Mouse (Mus musculus) liver, embryonic 13.5 days (tissue): ENCODE results near the gene Epha8. TPM values are rescaled to one million over a fixed set of nuclear protein-coding genes. Genes with fewer than 3 reads are reported as not detected.

ENCODE experiments used
- ATAC-seq: fragments of 200-750 bp; cut with Nextera tagmentation; 2 replicates; pipeline ENCODE4 v1.8.0; 2017; ENCODE audit warnings: low read depth, mild to moderate bottlenecking, moderate number of reproducible peaks, moderate library complexity
- DNase-seq: peaks from one replicate; pipeline ENCODE4 v3.0.0; 2022
- H3K27ac ChIP-seq: fragments of 300-500 bp; sonication (generic); 2 replicates; pipeline ENCODE4 v1.5.1; 2015; ENCODE audit warnings: moderate library complexity, mild to moderate bottlenecking, inconsistent platforms
- H3K27me3 ChIP-seq: fragments of 300-500 bp; sonication (generic); 2 replicates; pipeline ENCODE4 v1.6.1; 2015; ENCODE audit warnings: mild to moderate bottlenecking, inconsistent platforms
- H3K36me3 ChIP-seq: fragments of 300-500 bp; sonication (generic); 2 replicates; pipeline ENCODE4 v1.6.1; 2015; ENCODE audit warnings: mild to moderate bottlenecking, inconsistent platforms
- H3K4me1 ChIP-seq: fragments of 300-500 bp; sonication (generic); replicated peaks from 2 replicates; pipeline ENCODE4 v1.6.1; 2015; ENCODE audit warnings: inconsistent platforms
- H3K4me2 ChIP-seq: fragments of 300-500 bp; sonication (generic); 2 replicates; pipeline ENCODE4 v1.6.1; 2015; ENCODE audit warnings: inconsistent platforms, mild to moderate bottlenecking, moderate library complexity
- H3K4me3 ChIP-seq: fragments of 300-500 bp; sonication (generic); replicated peaks from 2 replicates; pipeline ENCODE4 v1.5.1; 2015; ENCODE audit warnings: mild to moderate bottlenecking, inconsistent platforms
- H3K9ac ChIP-seq: fragments of 300-500 bp; sonication (generic); 2 replicates; pipeline ENCODE4 v1.6.1; 2015; ENCODE audit warnings: mild to moderate bottlenecking, inconsistent platforms
- H3K9me3 ChIP-seq: fragments of 300-500 bp; sonication (generic); replicated peaks from 2 replicates; pipeline ENCODE4 v1.6.1; 2016; ENCODE audit warnings: inconsistent platforms
- WGBS: fragments of 180-500 bp; shearing (Covaris S2); methylation state at CpG from one replicate; pipeline ENCODE4 v1.1.7; 2015; ENCODE audit not compliant: insufficient replicate concordance; 5-methylcytosine and 5-hydroxymethylcytosine counted together
- polyA plus RNA-seq: library from polyadenylated mRNA; unstranded; fragments of >200 nt; fragmentation: Nextera tagmentation; extraction: Ambion mirVana; gene quantifications from 2 replicates; pipeline ENCODE4 v1.2.1, GENCODE M21; 2015

Epha8 gene
- polyA plus RNA-seq, 1 experiment from 2014 or later = 0.14 TPM

DNA sequence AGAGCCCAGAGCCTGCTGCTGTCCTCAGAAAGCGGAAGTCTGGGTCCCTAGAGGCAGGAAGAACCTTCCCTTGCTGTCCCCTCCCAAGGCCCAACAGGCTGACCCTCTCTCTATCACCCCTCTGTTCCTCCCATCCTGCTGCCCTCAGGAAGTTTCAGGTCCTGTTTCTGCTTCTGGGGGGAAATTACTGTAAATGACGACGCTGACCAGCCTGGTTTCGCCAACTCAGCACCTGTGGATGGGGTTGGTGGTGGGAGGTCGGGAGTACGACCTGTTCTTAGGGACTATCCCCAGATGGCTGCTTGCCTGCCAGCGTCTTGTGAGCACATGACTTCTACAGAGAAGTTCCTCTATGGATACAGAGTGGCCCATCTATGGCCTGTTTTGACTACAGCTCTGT, 70.5 kb downstream of the Epha8 start, which contains the start of gene C1qb:
C1qb (minus strand) TSS at position 87 of the 400 bp plus-strand sequence.
- WGBS = 39% methylated on average over 7 of the region's 7 CpGs
- H3K27me3 ChIP-seq = no peaks in the 10 kb centered on the region
- no peaks in the 10 kb centered on the region for H3K4me1 ChIP-seq
- no peak within 1 kb of the TSS for H3K4me2 ChIP-seq
- 0 out of 2 replicates have a peak, but pooled peaks have one; percentile 15 for ATAC-seq
- DNase-seq = no peak
- H3K9me3 ChIP-seq = no peaks in the 10 kb centered on the region
- H3K4me3 ChIP-seq = 0 out of 2 replicates have a peak within 1 kb of the TSS, but pooled peaks have one; percentile 7
- no peaks in the 10 kb centered on the region for H3K36me3 ChIP-seq
- H3K9ac ChIP-seq = no peak within 1 kb of the TSS
- H3K27ac ChIP-seq = no peak within 1 kb of the TSS; the same call in 1 of the 2 replicates

Other genes with a start within 250 kb of the Epha8 start
- gene Ephb2, start 120.8 kb downstream of the Epha8 start, polyA plus RNA-seq = 0.36 and 0.50 TPM in 2 replicates
- 67.4 and 70.9 TPM in 2 replicates for gene C1qb, start 70.6 kb downstream of the Epha8 start, polyA plus RNA-seq
- 31.3 and 33.0 TPM in 2 replicates for gene C1qc, start 63.8 kb downstream of the Epha8 start, polyA plus RNA-seq
- 31.9 and 35.0 TPM in 2 replicates for gene C1qa, start 58.0 kb downstream of the Epha8 start, polyA plus RNA-seq
- gene Zbtb40, start 92.0 kb upstream of the Epha8 start, polyA plus RNA-seq = 1.5 TPM in 2 replicates